Mouse (Mus musculus): ENCODE measurements at regions not wholly inside any gene's neighbourhood (a gene's known extent, or its start where the extent isn't known, plus 50 kb on each side); places are given as distances from the start of the nearest gene placed in this dataset.

- H3K4me2 ChIP-seq (ENCODE audit: low read depth, low read length), result no peak overlapping the region
- WGBS, result 85% methylated on average over 2 of the region's 2 CpGs
- no peak overlapping the region for H3K4me3 ChIP-seq (ENCODE audit: low read depth, low read length)
- no peaks in the 10 kb centered on the region for H3K4me1 ChIP-seq (ENCODE audit: control insufficient read depth, insufficient read depth, low read length)
- no peak overlapping the region for H3K9ac ChIP-seq (replicated peaks; ENCODE audit: low read length)
- no peaks in the 10 kb centered on the region for H3K27me3 ChIP-seq (ENCODE audit: control insufficient read depth, insufficient read depth, low read length)
- no peaks in the 10 kb centered on the region for H3K9me3 ChIP-seq (replicated peaks; ENCODE audit: control insufficient read depth, low read length)
- no peaks in the 10 kb centered on the region for H3K36me3 ChIP-seq (replicated peaks; ENCODE audit: control insufficient read depth, insufficient read depth, low read depth, low read length)
- H3K27ac ChIP-seq (replicated peaks; ENCODE audit: low read depth, low read length), result no peak overlapping the region
- ATAC-seq (replicated peaks; ENCODE audit: insufficient number of reproducible peaks, low FRiP score, low TSS enrichment, low read depth) (no peak), DNase-seq (ENCODE audit: low spot score) (no peak)
Measured at GRCm38 (mm10) chr2:123324896-123325295, 559.9 kb downstream of the Sqor start.

- Histone ChIP-seq H3K9ac (replicated peaks; ENCODE audit: low read length) (no peak overlapping the region), H3K27ac (replicated peaks; ENCODE audit: low read depth, low read length) (no peak overlapping the region), H3K27me3 (ENCODE audit: control insufficient read depth, insufficient read depth, low read length) (no peaks in the 10 kb centered on the region), H3K4me1 (ENCODE audit: control insufficient read depth, insufficient read depth, low read length) (no peaks in the 10 kb centered on the region), H3K4me2 (ENCODE audit: low read depth, low read length) (no peak overlapping the region), H3K9me3 (replicated peaks; ENCODE audit: control insufficient read depth, low read length) (no peaks in the 10 kb centered on the region), H3K4me3 (ENCODE audit: low read depth, low read length) (no peak overlapping the region), H3K36me3 (replicated peaks; ENCODE audit: control insufficient read depth, insufficient read depth, low read depth, low read length) (no peaks in the 10 kb centered on the region)
- ATAC-seq (replicated peaks; ENCODE audit: insufficient number of reproducible peaks, low FRiP score, low TSS enrichment, low read depth), result peak; percentile 72
- WGBS, result 79% methylated on average over 10 of the region's 10 CpGs
- no peak for DNase-seq (ENCODE audit: low spot score)
Measured at GRCm38 (mm10) chr2:123349625-123350346, 584.7 kb downstream of the Sqor start.

GRCm38 (mm10) chr2:123364204-123364603, 599.2 kb downstream of the Sqor start:
- Histone ChIP-seq H3K4me3 (ENCODE audit: low read depth, low read length) (no peak overlapping the region), H3K4me1 (ENCODE audit: control insufficient read depth, insufficient read depth, low read length) (no peaks in the 10 kb centered on the region), H3K9ac (replicated peaks; ENCODE audit: low read length) (no peak overlapping the region), H3K4me2 (ENCODE audit: low read depth, low read length) (no peak overlapping the region), H3K27me3 (ENCODE audit: control insufficient read depth, insufficient read depth, low read length) (no peaks in the 10 kb centered on the region), H3K36me3 (replicated peaks; ENCODE audit: control insufficient read depth, insufficient read depth, low read depth, low read length) (no peaks in the 10 kb centered on the region), H3K27ac (replicated peaks; ENCODE audit: low read depth, low read length) (no peak overlapping the region), H3K9me3 (replicated peaks; ENCODE audit: control insufficient read depth, low read length) (no peaks in the 10 kb centered on the region)
- ATAC-seq (replicated peaks; ENCODE audit: insufficient number of reproducible peaks, low FRiP score, low TSS enrichment, low read depth), result 0 out of 2 replicates have a peak, but pooled peaks have one; percentile 29
- DNase-seq (ENCODE audit: low spot score), result no peak

- Histone ChIP-seq H3K4me3 (ENCODE audit: low read depth, low read length) (no peak overlapping the region), H3K4me1 (ENCODE audit: control insufficient read depth, insufficient read depth, low read length) (no peaks in the 10 kb centered on the region), H3K27me3 (ENCODE audit: control insufficient read depth, insufficient read depth, low read length) (no peaks in the 10 kb centered on the region), H3K27ac (replicated peaks; ENCODE audit: low read depth, low read length) (no peak overlapping the region), H3K9ac (replicated peaks; ENCODE audit: low read length) (no peak overlapping the region), H3K4me2 (ENCODE audit: low read depth, low read length) (no peak overlapping the region), H3K36me3 (replicated peaks; ENCODE audit: control insufficient read depth, insufficient read depth, low read depth, low read length) (no peaks in the 10 kb centered on the region), H3K9me3 (replicated peaks; ENCODE audit: control insufficient read depth, low read length) (no peaks in the 10 kb centered on the region)
- ATAC-seq (replicated peaks; ENCODE audit: insufficient number of reproducible peaks, low FRiP score, low TSS enrichment, low read depth) (no peak), DNase-seq (ENCODE audit: low spot score) (no peak)
- 83% methylated on average over 2 of the region's 2 CpGs for WGBS
Measured at GRCm38 (mm10) chr2:123366571-123366970, 601.5 kb downstream of the Sqor start.

- Histone ChIP-seq H3K9ac (replicated peaks; ENCODE audit: low read length) (no peak overlapping the region), H3K4me1 (ENCODE audit: control insufficient read depth, insufficient read depth, low read length) (no peaks in the 10 kb centered on the region), H3K27me3 (ENCODE audit: control insufficient read depth, insufficient read depth, low read length) (no peaks in the 10 kb centered on the region), H3K9me3 (replicated peaks; ENCODE audit: control insufficient read depth, low read length) (no peaks in the 10 kb centered on the region), H3K27ac (replicated peaks; ENCODE audit: low read depth, low read length) (no peak overlapping the region), H3K36me3 (replicated peaks; ENCODE audit: control insufficient read depth, insufficient read depth, low read depth, low read length) (no peaks in the 10 kb centered on the region), H3K4me3 (ENCODE audit: low read depth, low read length) (no peak overlapping the region), H3K4me2 (ENCODE audit: low read depth, low read length) (no peak overlapping the region)
- ATAC-seq (replicated peaks; ENCODE audit: insufficient number of reproducible peaks, low FRiP score, low TSS enrichment, low read depth) (no peak; the same call in 1 of the 2 replicates), DNase-seq (ENCODE audit: low spot score) (peak; percentile 35)
- 48% methylated on average over 6 of the region's 6 CpGs for WGBS
Measured at GRCm38 (mm10) chr2:123385622-123386418, 620.8 kb downstream of the Sqor start.

GRCm38 (mm10) chr2:123386773-123387604, 622.0 kb downstream of the Sqor start:
- DNase-seq (ENCODE audit: low spot score) (no peak), ATAC-seq (replicated peaks; ENCODE audit: insufficient number of reproducible peaks, low FRiP score, low TSS enrichment, low read depth) (no peak)
- H3K4me1 ChIP-seq (ENCODE audit: control insufficient read depth, insufficient read depth, low read length), result no peaks in the 10 kb centered on the region
- H3K27me3 ChIP-seq (ENCODE audit: control insufficient read depth, insufficient read depth, low read length), result no peaks in the 10 kb centered on the region
- no peaks in the 10 kb centered on the region for H3K9me3 ChIP-seq (replicated peaks; ENCODE audit: control insufficient read depth, low read length)
- no peak overlapping the region for H3K4me2 ChIP-seq (ENCODE audit: low read depth, low read length)
- no peaks in the 10 kb centered on the region for H3K36me3 ChIP-seq (replicated peaks; ENCODE audit: control insufficient read depth, insufficient read depth, low read depth, low read length)
- no peak overlapping the region for H3K4me3 ChIP-seq (ENCODE audit: low read depth, low read length)
- no peak overlapping the region for H3K27ac ChIP-seq (replicated peaks; ENCODE audit: low read depth, low read length)
- WGBS, result 72% methylated on average over 7 of the region's 7 CpGs
- H3K9ac ChIP-seq (replicated peaks; ENCODE audit: low read length), result no peak overlapping the region

GRCm38 (mm10) chr2:123390981-123391380, 625.9 kb downstream of the Sqor start:
- ATAC-seq (replicated peaks; ENCODE audit: insufficient number of reproducible peaks, low FRiP score, low TSS enrichment, low read depth), result no peak
- H3K4me3 ChIP-seq (ENCODE audit: low read depth, low read length), result no peak overlapping the region
- WGBS, result 98% methylated on average over 1 of the region's 1 CpGs
- no peaks in the 10 kb centered on the region for H3K9me3 ChIP-seq (replicated peaks; ENCODE audit: control insufficient read depth, low read length)
- no peaks in the 10 kb centered on the region for H3K36me3 ChIP-seq (replicated peaks; ENCODE audit: control insufficient read depth, insufficient read depth, low read depth, low read length)
- no peaks in the 10 kb centered on the region for H3K4me1 ChIP-seq (ENCODE audit: control insufficient read depth, insufficient read depth, low read length)
- H3K9ac ChIP-seq (replicated peaks; ENCODE audit: low read length), result no peak overlapping the region
- H3K27me3 ChIP-seq (ENCODE audit: control insufficient read depth, insufficient read depth, low read length), result no peaks in the 10 kb centered on the region
- DNase-seq (ENCODE audit: low spot score), result no peak
- no peak overlapping the region for H3K4me2 ChIP-seq (ENCODE audit: low read depth, low read length)
- no peak overlapping the region for H3K27ac ChIP-seq (replicated peaks; ENCODE audit: low read depth, low read length)

Measured in embryonic facial prominence, embryonic 11.5 days (tissue).